Mouse (Mus musculus): ENCODE measurements around the gene Cd2bp2. TPM values are rescaled to one million over a fixed set of nuclear protein-coding genes. Genes with fewer than 3 reads are reported as not detected.

Cd2bp2 gene
- polyA plus RNA-seq (2012; ENCODE audit: insufficient read depth, low replicate concordance): 13.5 and 43.5 TPM in 2 replicates

- TF ChIP-seq GATA1 (IDR thresholded peaks at IDR 0.05; ENCODE audit: borderline replicate concordance, low read length): no peak
- peak; percentile 97 for TF ChIP-seq FLI1 (IDR thresholded peaks at IDR 0.05; ENCODE audit: low read length)
- Histone ChIP-seq H3K9me3 (no peaks in the 10 kb centered on the region), H3K4me1 (peaks cover 66% of the 10 kb centered on the region), H3K4me3 (replicated peaks) (peak within 1 kb of the TSS; percentile 97), H3K27me3 (replicated peaks) (no peaks in the 10 kb centered on the region), H3K36me3 (replicated peaks; ENCODE audit: low read length) (peaks cover 86% of the 10 kb centered on the region)
These were observed at the start of gene Cd2bp2 for GRCm38 (mm10) chr7:127195544-127196295. Gene Cd2bp2, minus strand, starts transcription at chr7:127196050.

- Histone ChIP-seq H3K27me3 (replicated peaks) (no peaks in the 10 kb centered on the region), H3K4me3 (replicated peaks) (peak overlapping the region; percentile 96), H3K4me1 (peaks cover 55% of the 10 kb centered on the region), H3K36me3 (replicated peaks; ENCODE audit: low read length) (peaks cover 45% of the 10 kb centered on the region), H3K9me3 (peaks cover 5% of the 10 kb centered on the region; the same call in 1 of the 2 replicates)
- TF ChIP-seq FLI1 (IDR thresholded peaks at IDR 0.05; ENCODE audit: low read length): no peak
- no peak for TF ChIP-seq GATA1 (IDR thresholded peaks at IDR 0.05; ENCODE audit: borderline replicate concordance, low read length)
These were observed 49.0 kb upstream of the Cd2bp2 start for GRCm38 (mm10) chr7:127244658-127245510.

DNA sequence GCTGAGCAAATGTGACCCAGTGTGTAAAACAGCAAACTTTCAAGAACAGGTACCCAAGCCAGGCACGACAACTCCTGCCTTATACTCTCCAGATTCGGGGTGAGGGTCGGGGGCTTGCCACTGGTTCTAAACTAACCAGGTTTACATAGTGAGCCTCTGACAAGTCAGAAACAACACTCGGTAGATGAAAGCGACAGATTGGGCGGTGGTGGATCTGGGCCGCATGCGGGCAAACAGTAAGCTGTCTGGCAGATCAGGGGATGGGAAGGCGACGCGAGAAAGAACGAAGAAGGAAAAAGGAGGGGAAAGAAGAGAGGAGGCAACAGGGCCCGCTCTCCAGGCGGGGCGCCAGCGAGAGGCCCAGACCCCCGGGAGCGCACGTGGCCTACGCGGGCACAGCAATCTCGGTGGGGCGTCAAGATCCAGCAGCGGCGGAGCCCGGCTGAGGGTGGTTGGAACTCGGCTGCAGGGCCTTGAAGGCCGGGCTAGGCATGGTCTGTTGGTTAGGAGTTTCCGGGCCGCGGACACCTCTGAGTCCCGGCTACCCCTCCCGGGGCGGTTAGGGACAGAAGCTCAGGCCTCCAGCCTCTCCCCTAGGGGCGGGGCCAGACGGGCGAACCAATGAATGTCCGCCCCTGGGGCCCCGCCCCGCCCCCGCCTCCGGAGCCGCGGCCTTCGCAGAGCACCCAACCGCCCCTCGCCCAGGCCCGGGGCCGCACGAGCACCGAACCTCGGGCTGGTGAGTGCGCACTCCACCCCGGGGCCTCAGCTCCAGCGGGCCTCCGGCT lies 48.2 kb upstream of the Cd2bp2 start, which contains the start of gene Zfp771:
Gene Zfp771 (plus strand): TSS at position 405 of the 788 bp plus-strand sequence.
- peaks cover 37% of the 10 kb centered on the region for H3K36me3 ChIP-seq (replicated peaks; ENCODE audit: low read length)
- TF ChIP-seq FLI1 (IDR thresholded peaks at IDR 0.05; ENCODE audit: low read length) (no peak), GATA1 (IDR thresholded peaks at IDR 0.05; ENCODE audit: borderline replicate concordance, low read length) (no peak)
- peaks cover 47% of the 10 kb centered on the region for H3K4me1 ChIP-seq
- peak within 1 kb of the TSS; percentile 96 for H3K4me3 ChIP-seq (replicated peaks)
- H3K9me3 ChIP-seq: peaks cover 5% of the 10 kb centered on the region; the same call in 1 of the 2 replicates
- no peaks in the 10 kb centered on the region for H3K27me3 ChIP-seq (replicated peaks)

- TF ChIP-seq GATA1 (IDR thresholded peaks at IDR 0.05; ENCODE audit: borderline replicate concordance, low read length): no peak
- Histone ChIP-seq H3K9me3 (peaks cover 5% of the 10 kb centered on the region; the same call in 1 of the 2 replicates), H3K4me3 (replicated peaks) (peak overlapping the region; percentile 96), H3K36me3 (replicated peaks; ENCODE audit: low read length) (peaks cover 38% of the 10 kb centered on the region), H3K4me1 (peaks cover 50% of the 10 kb centered on the region), H3K27me3 (replicated peaks) (no peaks in the 10 kb centered on the region)
These were observed 47.6 kb upstream of the Cd2bp2 start for GRCm38 (mm10) chr7:127243361-127243867.

DNA sequence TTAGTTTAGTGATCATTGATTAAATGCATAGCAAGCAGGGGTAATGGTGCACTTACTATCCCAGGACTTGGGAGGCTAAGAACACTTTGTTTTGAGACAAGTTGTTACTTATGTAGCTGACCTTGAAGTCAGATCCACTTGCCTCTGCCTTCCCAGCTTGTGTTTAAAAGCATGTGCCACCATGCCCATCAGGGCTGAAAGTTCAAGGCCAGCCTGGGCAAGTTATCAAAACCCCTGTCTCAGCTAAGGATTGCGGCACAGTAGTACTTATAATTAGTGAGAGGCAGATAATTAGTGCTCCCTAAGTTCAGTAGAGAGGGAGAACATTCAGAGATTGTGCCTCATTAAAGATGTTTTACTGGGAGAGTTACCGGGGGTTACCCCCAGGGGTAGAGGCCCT lies 38.9 kb upstream of the Cd2bp2 start:
- Histone ChIP-seq H3K4me1 (peaks cover 66% of the 10 kb centered on the region), H3K9me3 (no peaks in the 10 kb centered on the region), H3K36me3 (replicated peaks; ENCODE audit: low read length) (peaks cover 57% of the 10 kb centered on the region), H3K4me3 (replicated peaks) (peak overlapping the region; percentile 3), H3K27me3 (replicated peaks) (no peaks in the 10 kb centered on the region)
- TF ChIP-seq GATA1 (IDR thresholded peaks at IDR 0.05; ENCODE audit: borderline replicate concordance, low read length) (no peak), FLI1 (IDR thresholded peaks at IDR 0.05; ENCODE audit: low read length) (no peak)

GRCm38 (mm10) chr7:127233765-127234164 lies 37.9 kb upstream of the Cd2bp2 start:
- Histone ChIP-seq H3K36me3 (replicated peaks; ENCODE audit: low read length) (peaks cover 62% of the 10 kb centered on the region), H3K9me3 (no peaks in the 10 kb centered on the region), H3K27me3 (replicated peaks) (no peaks in the 10 kb centered on the region), H3K4me1 (peaks cover 75% of the 10 kb centered on the region), H3K4me3 (replicated peaks) (peak overlapping the region; percentile 100)
- TF ChIP-seq GATA1 (IDR thresholded peaks at IDR 0.05; ENCODE audit: borderline replicate concordance, low read length) (no peak), FLI1 (IDR thresholded peaks at IDR 0.05; ENCODE audit: low read length) (no peak)

- peak overlapping the region; percentile 100 for H3K4me3 ChIP-seq (replicated peaks)
- peaks cover 58% of the 10 kb centered on the region for H3K36me3 ChIP-seq (replicated peaks; ENCODE audit: low read length)
- TF ChIP-seq FLI1 (IDR thresholded peaks at IDR 0.05; ENCODE audit: low read length) (no peak), GATA1 (IDR thresholded peaks at IDR 0.05; ENCODE audit: borderline replicate concordance, low read length) (no peak)
- H3K9me3 ChIP-seq: no peaks in the 10 kb centered on the region
- no peaks in the 10 kb centered on the region for H3K27me3 ChIP-seq (replicated peaks)
- peaks cover 74% of the 10 kb centered on the region for H3K4me1 ChIP-seq
These were observed 37.5 kb upstream of the Cd2bp2 start for GRCm38 (mm10) chr7:127233368-127233749.

DNA sequence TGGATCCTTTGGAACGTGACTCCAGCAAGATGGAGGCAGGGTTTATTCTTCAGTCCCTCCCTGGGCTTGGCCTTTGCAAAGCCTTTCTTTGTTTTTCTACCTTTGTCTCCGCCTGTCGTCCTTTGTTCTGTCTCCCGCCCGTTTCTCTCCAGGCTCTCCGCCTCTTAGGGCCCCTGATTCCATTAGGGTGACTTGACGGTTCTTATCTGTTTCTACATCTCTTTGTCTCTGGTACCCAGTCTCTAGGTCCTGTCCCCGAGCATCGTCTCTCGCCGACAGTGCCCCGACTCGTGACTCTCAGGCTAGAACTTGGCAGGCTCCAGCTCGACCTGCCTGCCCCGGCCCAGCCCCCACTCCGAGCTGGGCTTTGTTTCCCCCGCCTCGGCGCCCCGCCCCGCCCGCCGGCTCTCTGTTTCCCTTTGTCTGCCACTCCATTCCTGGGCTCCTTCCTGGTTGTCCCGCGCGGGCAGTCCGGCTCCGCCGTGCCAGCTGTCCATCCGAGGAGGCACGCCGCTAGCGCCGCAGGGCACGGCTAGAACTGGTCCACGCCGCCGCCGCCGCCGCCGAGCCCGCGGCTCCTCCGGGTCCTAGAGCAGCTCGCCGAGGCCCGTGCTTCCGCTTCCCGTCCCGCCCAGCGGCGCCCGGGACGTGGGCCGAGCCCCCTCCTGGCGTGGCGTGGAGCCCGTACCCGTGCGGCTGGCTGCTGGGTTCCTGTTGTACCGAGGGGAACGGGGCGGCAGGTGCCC lies 36.9 kb upstream of the Cd2bp2 start, which contains the start of the genes Zfp553 and Sept1:
Gene Zfp553 (plus strand): TSS at position 440 of the 746 bp plus-strand sequence.
Gene Sept1 (minus strand): TSS at position 509 of the 746 bp plus-strand sequence.
- peaks cover 73% of the 10 kb centered on the region for H3K4me1 ChIP-seq
- TF ChIP-seq FLI1 (IDR thresholded peaks at IDR 0.05; ENCODE audit: low read length) (no peak), GATA1 (IDR thresholded peaks at IDR 0.05; ENCODE audit: borderline replicate concordance, low read length) (no peak; the same call in 2 of the 3 replicates)
- peak within 1 kb of the TSS; percentile 100 for H3K4me3 ChIP-seq (replicated peaks)
- H3K27me3 ChIP-seq (replicated peaks): no peaks in the 10 kb centered on the region
- peaks cover 53% of the 10 kb centered on the region for H3K36me3 ChIP-seq (replicated peaks; ENCODE audit: low read length)
- H3K9me3 ChIP-seq: no peaks in the 10 kb centered on the region

Measured in megakaryocyte, embryonic 14.5 days (primary cell).